Mouse (Mus musculus): ENCODE data around the gene Slc2a13.

Slc2a13 gene

GRCm38 (mm10) chr15:91268532-91268931 is 304.5 kb downstream of the Slc2a13 start:
- DNase-seq (ENCODE audit: low spot score): no peak

GRCm38 (mm10) chr15:91263926-91264325 is 309.1 kb downstream of the Slc2a13 start:
- no peak for DNase-seq (ENCODE audit: low spot score)

GRCm38 (mm10) chr15:91260578-91260977 is 312.5 kb downstream of the Slc2a13 start:
- no peak for DNase-seq (ENCODE audit: low spot score)

GRCm38 (mm10) chr15:91257140-91257539 is 315.9 kb downstream of the Slc2a13 start:
- no peak for DNase-seq (ENCODE audit: low spot score)

- DNase-seq (ENCODE audit: low spot score): no peak
These were observed 317.8 kb downstream of the Slc2a13 start for GRCm38 (mm10) chr15:91255308-91255707.

GRCm38 (mm10) chr15:91252956-91253355 is 320.1 kb downstream of the Slc2a13 start:
- DNase-seq (ENCODE audit: low spot score): no peak

- no peak for DNase-seq (ENCODE audit: low spot score)
These were observed 321.3 kb downstream of the Slc2a13 start for GRCm38 (mm10) chr15:91251544-91252408.

GRCm38 (mm10) chr15:91250815-91251214 is 322.2 kb downstream of the Slc2a13 start:
- no peak for DNase-seq (ENCODE audit: low spot score)

- no peak for DNase-seq (ENCODE audit: low spot score)
These were observed 332.3 kb downstream of the Slc2a13 start for GRCm38 (mm10) chr15:91240683-91241335.

GRCm38 (mm10) chr15:91237294-91237693 is 335.8 kb downstream of the Slc2a13 start:
- no peak for DNase-seq (ENCODE audit: low spot score)

Data from urinary bladder, postnatal 10 days (tissue).